Mouse (Mus musculus) induced T-regulatory cell, adult 2 months (primary cell): ENCODE measurements around the gene Ldlrap1.

Experiments
- DNase-seq: peaks from one replicate; pipeline ENCODE4 v3.0.0-alpha.2; 2012; ENCODE audit warnings: low read depth

Ldlrap1 gene

DNA sequence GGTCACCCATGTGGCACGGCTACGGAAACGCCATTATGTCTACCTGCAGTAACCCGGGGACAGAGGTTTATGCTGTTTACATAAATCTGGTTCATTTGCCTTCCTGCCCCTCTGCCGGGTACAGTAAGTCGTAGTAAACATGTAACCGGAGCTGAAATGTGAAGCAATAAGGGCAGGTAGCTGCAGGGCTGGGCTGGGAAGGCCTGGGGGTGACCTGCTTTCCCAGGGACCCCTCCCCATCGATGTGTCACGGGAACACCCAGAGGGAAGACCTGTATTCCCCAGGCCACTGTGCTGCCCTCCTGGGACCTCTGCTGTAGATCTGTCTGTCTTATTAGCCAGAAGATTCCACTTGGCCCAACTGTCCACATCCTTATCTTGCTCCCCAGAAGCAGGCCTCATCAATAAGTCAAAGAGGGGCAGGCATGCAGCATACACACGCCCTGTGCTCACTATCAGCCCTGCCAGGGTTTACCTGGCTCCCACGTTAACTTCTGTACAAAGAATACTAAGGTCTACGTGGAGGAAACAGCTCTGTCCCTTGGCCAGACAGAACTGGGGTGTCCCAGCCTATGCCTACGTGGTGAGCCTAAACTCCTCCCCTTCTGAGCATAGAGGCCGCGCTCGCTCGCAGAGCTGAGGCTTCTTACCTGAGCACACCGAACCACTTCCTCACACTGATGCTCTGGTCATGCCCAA lies 16.0 kb downstream of the Ldlrap1 start:
- peak; percentile 69 for DNase-seq

DNA sequence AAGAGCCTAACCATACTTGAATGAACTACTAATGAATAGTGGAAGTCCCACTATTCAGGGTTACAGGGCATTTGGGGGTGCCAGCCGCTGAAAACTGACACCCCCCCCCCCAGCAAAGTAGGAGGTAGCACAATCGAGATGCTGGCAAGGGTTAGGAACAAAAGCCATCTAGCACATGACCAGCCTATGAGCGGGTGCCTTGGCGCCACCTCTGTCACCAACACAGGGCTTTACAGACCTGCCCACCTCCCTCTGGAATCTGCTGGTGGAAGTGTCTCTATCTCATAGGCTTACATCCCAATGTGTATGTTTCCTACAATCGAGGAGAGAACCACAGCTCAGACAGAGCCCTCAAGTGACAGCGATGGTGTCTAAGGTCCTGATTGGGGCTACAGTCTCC lies 17.0 kb downstream of the Ldlrap1 start:
- peak; percentile 42 for DNase-seq

DNA sequence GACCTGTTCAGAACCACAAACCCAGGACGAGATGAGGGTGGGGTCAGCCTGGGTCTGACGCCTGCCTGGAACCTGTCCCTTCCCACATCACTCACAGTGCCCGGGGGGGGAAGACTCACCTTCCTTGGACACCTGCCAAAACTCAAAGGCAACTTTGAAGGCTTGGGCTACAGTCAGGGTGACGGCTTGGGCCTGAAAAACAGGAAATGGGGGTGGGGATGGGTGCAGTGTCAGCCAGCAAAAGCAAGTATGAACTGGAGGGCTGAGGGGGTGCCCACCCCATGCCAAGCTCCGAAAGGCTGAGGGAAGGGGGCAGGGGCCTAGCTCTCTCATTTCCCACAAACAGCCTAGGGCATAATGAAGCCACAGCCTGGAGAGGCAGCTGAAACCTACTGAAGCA lies 17.6 kb downstream of the Ldlrap1 start:
- peak; percentile 91 for DNase-seq

DNA sequence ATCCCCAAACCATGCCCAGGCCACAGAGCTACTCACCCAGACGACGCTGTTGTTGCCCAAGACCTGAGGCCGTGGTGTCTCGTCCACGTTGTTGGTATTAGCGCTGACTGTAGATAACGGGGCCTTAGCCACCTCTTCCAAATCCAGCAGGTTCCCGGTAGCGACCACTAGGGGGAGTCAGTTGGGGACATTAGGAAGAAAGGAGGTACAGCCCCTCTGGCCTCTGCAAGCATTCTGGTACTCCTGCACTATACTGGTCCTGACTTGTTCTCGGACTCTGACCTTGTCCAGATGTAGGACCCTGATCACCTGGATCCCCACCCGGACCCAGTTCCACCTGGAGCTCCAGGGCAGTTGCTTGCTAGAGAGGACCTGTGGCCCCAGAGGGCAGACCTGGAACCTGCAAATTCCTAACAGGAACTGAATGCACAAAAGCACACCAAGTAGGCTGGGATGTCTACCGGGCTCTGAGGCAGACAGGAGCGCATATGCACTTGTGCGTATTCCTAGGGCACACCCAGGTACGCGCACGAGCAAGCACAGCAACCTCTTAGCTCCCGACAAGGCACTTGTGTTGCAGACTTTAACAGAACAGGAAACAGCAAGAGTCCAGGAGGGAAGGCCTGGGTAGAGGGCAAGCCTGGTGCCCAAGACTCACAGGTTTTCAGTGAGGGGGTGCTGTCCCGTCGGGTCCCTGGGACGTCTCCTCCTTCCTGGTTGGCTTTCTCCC lies 18.4 kb downstream of the Ldlrap1 start:
- DNase-seq = peak; percentile 85

DNA sequence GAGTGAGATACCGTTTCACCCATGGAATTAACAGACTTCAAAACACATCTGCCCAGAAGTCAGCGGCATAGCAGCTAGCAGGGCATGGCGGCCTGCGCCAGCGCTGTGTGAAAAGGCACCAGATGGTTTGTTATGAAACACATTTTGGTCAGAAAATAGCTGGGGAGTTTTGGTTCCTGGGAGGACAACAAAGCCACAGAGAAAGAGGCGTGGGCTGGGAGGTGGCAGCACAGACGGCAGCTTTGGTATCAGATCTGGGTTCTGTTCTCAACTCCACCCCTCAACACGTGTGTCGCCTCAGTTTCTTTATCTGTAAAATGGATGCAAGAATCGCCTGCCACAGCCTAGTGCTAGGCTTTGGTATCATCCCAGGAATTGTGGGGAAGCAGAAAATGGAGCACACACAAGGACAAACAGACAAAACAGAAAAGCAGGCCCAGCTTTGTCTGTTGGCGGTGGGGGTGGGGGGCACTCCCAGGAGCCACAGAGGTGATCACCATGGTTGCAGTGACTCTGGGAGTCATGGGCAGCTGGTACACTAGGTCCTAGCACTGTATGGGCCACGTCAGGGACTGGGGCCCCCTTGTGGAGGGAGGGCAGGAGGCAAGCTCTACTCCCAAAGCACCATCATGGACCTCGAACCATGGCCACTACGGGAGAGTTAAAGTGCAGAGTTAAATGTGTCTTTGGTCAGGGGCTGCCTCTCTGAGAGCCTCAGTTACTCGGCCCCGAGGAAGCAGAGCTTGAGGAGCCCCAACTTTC lies 21.7 kb downstream of the Ldlrap1 start:
- DNase-seq = peak; percentile 58

DNA sequence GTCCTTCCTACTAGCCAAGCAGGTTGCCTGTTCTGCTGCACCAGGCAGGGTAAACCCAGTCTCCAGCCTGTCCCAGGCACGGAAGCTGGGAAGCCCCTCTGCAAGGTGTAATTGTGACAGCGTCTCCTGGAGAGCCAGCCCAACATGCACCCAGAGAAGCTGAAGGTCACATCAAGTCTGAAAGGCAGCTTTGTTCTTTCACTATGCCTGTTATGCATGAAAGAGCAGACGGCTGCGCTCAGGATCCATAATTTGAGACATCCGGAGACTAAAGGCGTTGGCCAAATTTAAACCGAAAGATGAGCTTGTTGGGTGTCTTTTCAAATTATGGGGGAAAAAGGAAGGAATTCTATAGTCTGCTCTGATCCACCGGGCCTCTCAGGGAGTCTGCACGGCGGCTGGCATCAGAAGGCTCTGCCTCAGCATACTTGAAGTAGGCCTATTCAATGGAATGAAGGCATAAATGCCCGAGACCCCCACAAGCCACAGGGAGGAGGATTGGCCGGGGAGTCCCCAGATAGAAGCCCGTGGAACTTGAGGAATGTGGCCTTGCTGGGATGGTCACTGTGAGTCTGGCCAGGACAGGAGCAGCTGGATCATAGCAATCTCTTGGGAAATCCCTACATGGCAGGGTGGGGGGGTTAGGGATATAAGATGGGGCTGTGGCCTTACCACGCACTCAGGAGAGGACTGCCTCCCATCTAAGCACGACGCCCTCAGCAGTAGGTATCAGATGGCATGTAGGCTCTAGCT lies 23.8 kb downstream of the Ldlrap1 start:
- DNase-seq = no peak

DNA sequence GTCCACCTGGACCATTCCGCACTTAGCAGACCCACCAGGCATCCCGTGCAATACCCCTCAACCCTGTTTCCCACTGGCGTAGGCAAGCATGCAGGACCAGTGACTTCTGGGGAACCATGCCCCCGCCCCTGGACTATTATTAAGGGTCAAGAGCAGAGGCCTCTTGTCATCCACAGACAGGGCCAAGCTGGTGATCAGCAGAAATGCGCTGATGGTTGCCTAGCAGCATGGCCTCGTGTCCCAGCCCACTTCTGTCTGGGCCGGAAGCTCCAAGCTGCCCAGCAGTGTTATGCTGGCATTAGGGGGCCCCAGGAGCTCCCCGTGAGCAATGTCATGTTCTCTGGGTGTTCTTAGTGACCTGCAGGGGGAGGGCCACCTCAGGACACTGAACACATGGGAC lies 25.9 kb downstream of the Ldlrap1 start:
- no peak for DNase-seq

DNA sequence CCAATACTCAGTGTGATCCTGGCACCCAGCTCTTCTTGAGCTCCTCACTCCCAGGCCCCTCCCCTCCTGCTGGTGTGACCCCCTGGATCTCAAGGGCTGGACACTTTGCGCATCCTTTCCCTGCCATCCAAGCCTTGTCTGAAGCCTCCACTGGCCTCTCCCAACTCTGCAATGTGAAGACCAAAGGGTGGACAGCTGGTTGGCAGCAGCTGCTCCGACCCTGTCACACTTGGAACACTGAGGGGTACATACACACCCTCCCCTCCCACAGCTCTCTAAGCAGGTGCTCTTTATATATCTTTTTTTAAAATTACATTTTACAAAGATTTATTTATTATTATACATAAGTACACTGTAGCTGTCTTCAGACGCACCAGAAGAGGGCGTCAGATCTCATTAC lies 27.6 kb downstream of the Ldlrap1 start:
- no peak for DNase-seq

DNA sequence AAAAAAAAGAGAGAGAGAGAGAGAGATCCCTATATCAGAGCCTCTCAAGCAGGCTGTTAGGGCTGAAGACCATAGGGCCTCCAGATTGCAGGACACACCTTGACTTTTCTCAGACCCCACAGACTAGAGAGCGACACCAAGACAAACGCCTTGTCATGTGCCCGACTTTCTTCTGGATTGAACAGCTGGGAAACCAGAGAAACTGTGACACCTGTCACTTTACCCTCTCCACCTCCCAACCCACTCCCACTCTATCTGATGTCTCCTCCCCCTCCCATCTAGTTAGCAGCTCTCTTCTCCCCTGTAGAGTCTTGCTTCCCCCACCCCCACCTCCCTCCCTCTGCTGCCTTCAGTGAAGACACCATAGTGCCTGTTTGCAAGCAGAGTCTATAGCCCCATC lies 28.3 kb downstream of the Ldlrap1 start:
- no peak for DNase-seq

DNA sequence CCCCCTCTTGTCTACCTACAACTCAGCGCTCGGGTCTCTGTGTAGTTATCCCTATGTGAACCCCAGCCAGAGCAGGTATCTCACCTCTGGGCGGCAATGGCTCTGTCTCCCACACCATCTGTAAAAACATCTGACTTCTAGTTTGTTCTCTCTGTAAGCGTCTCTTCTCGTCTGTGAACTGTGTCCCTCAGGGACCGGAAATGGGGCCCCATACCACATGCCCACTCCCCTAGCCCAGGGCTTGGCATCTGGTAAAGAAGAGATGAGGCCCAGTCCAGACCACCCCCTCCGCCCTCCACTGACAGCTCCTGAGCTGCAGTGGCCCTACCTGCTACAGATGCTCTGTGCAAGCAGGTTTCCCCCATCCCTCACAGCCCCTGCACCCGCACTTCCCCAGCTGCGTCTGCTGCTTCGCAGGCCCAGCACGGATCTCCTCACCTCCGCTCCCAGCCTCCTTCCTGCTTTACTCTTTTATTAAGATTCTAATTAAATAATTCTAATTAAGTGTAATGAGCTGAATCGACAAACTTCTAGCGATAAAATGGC lies 30.4 kb downstream of the Ldlrap1 start:
- no peak for DNase-seq

DNA sequence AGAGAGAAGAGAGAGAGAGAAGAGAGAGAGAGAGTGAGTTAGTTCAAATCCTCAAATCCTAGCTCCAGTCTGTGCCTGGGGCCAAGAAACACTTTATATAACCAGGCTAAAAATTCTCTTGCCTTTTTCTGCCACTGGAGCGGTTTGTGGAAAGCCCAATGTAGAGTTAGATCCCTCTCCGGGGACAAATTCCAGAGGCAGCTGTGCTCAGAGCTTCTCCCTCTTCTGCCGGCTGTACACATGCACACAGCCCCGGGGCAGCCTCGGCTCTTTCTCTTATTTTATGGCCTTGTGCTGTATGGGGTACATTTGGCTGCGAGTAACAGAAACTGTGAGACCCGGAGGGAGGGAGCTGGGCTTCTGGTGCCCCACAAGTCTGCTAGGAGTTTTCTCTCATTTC lies 31.7 kb downstream of the Ldlrap1 start:
- no peak for DNase-seq

DNA sequence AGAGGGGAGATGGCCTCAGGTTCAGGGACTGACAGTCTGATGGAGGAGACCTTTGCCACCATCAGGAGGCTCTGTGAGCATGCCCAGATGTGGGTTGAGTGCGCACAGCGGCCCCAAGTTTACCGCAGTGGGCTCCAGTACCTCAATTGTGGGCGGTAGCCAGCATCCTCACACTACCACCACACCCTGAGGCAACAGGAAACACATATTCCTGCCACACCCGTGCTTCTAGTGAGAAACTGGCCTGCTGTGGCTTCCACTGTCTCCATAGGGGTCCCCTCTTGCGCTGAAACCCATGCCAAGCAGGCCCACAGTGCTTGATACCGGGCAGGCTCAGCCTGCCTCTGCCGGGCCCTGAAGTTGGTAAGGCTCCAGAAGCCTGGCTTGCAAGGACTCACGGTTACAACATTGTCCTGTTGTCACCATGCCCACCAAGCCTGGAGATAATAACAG lies 33.2 kb downstream of the Ldlrap1 start:
- DNase-seq = no peak

DNA sequence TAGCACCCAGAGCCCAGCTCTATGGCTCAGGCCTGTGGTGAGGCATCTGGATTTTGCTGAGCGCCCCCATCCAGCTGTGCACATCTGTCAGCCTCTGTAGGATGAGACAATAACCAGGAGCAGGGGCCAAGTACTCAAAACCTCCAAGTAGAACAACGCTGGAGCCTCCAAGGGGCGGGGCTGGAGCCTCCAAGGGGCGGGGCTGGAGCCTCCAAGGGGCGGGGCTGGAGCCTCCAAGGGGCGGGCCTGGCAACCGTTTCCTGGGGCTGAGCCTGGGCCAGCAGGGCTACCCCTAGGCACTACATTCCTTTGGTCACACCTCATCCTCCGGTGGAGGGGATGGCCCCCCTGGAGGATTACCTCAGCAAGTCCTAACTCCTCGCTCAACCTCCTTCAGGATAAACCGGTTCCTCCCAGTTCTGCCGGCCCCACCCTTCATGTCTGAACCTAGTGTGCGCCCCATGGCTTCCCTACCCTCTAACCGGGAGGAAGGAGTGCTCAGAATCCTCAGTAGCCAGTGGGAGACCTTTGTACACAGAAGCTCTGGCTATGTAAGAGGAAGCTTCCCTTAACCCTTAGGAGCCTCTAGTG lies 33.7 kb downstream of the Ldlrap1 start:
- peak; percentile 81 for DNase-seq

DNA sequence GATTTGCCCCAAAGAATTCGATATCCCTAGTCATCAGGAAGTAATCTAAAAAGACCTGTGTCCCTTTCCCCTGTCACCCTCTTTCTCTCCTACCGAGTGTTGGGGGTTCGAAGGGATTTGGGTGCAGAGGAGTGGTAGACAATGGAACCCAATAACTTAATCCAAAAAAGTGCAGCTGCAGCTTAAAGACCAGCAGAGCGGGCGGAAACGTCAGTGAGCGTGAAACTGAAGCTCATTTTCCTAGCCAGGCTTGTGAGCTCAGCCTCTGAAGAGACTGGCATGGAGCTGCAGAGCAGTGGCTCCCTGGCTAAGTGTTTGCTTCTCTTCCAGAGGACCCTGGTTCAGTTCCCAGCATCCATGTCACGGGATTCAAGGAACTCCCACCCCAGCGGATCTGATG lies 34.5 kb downstream of the Ldlrap1 start:
- DNase-seq = no peak

DNA sequence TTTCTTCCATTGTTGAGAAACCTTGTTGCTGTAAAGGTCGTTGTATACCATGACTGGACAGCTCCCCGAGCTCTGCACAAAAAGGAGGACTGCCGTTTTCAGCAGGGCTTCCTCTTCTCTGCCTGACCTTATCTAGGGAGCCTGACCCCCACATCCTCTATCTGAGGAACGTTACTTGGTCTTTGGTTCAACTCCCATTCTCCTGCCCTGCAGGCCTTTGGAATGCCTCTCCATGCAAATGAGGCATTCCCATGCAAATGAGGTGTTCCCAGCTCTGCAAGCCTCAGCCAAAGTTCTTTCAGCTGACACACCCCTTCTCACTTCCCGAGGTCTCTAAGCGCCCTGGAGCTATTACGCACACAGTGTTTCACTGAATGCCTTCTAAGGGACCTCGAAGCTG lies 37.7 kb downstream of the Ldlrap1 start:
- no peak for DNase-seq

DNA sequence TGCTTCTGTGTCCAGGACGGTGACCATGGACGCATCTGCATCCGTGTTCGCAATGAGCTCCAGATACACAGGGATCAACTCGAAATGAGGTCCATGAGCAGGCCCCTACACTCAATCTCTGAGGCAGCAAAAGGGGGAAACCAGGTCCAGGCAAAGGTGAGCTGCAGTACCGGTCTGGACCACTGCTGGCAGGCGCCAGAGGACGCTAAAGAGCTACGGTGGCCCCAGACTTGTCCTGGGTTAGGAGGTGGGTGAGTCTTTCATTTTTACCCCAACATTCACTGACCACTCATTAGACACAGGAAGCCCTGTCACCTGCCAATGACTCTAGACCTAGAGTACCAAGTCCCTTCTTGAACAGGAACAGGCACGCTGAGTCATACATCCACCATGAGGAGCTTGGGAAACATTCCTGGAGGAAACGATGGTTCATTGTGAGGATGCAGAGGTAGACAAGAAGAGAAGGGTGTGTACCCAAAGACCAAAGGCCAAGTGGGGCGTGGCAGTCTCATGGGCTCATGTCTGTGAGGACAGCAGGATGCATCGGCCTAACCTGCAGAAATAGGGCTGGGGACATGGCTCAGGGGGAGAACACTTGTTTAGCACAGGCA lies 42.0 kb downstream of the Ldlrap1 start:
- no peak for DNase-seq

DNA sequence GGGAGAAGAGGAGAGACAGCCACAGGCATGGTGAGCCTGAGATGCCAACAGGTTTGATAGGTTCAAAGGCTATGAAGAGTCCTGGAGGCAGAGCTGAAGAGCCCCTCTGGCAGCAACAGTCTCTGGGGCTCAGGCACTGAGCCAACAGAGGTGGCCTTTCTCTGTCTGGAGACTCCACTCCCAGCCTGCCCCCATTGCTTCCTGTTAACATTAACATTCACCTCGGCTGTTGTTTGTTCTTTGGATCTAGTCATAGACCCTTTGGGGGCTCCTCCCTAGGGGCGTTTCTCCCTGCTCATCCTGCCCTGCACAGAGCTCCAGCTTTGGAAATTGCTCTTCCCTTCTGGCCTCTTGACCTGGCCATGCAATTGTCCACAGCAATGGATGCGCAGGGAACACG lies 42.9 kb downstream of the Ldlrap1 start:
- DNase-seq = no peak

DNA sequence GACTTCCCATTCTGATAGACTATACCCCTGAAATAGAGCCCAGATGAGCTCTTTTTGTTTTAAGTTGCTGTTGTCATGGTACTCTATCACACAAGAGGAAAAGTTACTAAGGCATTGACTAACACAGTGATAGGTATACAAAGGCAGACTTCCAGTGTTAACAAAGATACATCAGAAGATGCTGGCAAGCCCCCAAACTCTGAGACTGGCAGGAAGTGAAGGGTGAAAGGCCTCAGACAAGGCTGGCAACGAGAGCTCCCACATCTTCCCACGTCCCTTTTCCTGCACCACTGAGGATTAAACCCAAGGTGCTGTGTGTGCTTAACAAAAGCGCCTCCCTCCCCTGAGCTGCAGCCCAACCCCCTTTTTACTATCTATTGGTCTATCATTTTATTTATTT lies 44.6 kb downstream of the Ldlrap1 start:
- DNase-seq = no peak

DNA sequence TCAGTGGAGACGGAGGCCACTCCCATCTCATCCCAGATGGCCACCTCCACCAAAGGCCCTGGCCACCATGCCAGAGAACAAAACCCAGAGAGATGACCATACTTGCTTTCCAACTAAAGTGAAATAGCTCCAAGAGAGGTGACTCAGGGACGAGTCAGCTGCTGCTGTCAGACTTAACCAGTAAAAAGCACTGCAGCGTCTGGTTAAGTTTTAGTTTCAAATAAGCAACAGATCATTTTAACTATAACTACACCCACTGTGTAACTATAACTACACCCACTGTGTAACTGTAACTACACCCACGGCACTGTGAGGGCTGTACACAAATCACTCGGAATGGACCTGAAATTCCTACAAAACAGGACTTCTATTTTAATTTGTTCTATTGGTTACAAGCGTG lies 46.7 kb downstream of the Ldlrap1 start:
- no peak for DNase-seq

DNA sequence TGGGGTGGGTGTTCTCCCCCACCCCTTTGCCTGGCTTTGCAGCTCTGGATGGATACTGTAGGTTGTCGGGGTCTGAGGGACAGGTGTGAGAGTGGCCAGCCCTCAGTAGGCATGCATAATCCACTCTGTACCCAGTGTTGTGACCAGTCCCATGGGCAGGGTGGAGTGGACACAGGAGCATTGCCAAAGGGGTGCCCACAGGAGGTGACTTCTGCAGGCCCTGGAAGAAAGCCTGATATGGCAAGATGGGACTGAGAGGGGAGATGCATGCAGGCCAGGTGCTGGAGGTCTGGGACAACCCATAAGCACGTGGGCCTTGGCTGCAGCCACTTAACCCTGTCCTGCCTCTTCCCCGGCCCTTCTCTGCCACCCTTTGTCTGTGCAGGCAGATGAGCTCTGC lies 47.5 kb downstream of the Ldlrap1 start:
- DNase-seq = no peak

DNA sequence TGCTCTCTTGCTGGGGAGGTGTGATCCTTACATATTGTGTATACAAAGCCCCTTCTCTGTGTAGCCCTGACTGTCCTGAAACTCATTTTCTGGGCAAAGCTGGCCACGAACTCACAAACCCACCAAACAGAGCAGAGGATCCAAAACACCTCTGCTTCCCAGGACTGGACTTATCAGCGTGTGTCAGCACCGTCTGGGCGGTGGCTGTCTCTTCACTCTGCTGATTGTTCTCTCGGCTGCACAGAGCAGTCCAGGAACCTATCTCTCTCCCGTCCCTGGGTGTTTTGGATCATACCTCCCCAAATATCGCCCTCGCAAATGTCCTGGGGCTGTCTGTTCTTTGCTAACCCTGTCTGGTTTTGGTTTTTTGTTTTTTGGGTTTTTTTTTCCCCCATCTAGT lies 48.3 kb downstream of the Ldlrap1 start:
- no peak for DNase-seq
